Mouse (Mus musculus): ENCODE measurements around the gene Clk2.
A peak's percentile ranks its signal among the peaks of the same experiment; 100 is the strongest.
"Not testable (repeated sequence)": the region's sequence is repeated elsewhere in the genome, so short reads cannot be mapped to it uniquely, and the experiment has no call there.

Clk2 gene

DNA sequence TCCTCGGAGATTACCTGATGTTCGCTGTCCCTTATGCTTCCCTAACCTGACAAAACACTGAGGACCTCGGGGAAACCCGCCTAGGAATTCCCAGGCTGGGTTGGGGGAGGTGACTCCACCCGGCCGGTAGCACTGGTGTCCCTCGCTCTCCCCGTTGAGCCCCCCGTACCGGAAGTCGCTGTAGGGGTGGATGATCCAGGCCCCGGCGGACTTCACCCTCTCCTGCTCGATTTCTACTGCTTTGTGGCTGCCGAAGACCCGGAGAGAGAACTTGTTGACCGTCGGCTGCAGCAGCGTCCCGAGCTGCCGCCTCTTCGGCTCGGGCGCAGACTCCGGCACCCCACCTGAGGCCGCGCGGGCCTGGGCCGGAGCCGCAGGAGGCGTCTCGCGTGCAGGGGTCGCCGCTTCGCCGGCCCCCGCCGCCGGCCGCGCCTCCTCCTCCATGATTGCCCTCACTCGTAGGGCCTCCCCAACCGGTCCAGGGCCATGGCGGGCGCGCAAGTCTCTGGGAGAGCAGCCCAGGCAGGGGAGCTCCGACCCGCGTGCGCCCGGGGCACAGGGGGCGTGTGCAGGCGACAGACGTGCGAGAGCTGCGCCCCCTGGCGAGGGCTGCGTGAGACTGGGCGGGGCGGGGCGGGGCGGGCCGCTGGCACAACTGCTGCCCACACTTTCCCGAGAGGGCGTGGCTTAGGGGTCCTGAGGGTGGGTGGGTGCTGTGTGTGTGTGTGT, 4.8 kb upstream of the Clk2 start, which contains the start of gene Hcn3:
TSS of gene Hcn3 (minus strand) at position 581 of the 729 bp plus-strand sequence.
- DNase-seq (ENCODE audit: low spot score): no peak

DNA sequence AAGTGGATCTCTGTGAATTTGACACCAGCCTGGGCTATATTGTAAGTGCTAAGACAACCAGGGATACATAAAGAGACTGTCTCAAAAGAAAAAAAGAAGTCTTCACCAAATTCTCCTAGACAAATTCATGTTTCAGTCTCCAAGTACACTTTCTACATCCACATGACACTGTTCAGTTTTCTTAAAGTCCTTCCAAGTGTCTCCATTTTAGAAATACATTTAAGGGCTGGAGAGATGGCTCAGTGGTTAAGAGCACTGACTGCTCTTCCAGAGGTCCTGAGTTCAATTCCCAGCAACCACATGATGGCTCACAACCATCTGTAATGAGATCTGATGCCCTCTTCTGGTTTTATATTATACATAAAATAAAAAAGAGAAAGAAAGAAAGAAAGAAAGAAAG, 3.4 kb upstream of the Clk2 start:
- not testable (repeated sequence) for DNase-seq (ENCODE audit: low spot score)

DNA sequence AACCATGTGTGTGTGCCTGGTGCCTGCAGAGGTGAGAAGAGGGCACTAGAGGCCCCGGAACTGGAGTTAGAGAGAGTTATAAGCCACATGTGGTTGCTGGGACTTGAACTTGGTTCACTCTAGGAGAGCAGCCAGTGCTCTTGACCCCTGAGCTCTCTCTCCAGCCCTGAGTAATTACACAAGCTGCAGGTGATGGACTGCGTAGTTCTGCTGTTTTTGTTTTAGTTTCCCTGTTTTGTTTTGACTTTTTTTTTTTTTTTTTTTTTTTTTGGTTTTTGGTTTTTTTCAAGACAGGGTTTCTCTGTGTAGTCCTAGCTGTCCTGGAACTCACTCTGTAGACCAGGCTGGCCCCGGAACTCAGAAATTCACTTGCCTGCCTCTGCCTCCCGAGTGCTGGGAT, 2.8 kb upstream of the Clk2 start:
- DNase-seq (ENCODE audit: low spot score): no peak

DNA sequence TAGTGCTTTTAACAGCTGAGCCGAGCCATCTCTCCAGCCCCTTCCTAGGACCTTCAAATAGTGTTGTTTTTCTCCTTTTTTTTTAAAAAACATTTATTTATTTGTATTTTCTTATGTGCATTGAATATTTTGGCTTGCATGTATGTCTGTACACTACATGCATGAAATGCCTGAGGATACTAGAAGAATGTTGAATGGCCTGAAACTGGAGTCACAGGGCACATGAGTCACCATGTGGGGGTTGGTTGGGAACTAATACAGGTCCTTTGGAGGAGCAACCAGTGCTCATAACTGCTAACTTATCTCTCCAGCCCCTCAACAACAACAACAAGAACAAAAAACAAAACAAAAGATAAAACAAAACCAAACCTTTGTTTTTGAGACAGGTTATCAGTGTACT, 1.5 kb upstream of the Clk2 start:
- no peak for DNase-seq (ENCODE audit: low spot score)

DNA sequence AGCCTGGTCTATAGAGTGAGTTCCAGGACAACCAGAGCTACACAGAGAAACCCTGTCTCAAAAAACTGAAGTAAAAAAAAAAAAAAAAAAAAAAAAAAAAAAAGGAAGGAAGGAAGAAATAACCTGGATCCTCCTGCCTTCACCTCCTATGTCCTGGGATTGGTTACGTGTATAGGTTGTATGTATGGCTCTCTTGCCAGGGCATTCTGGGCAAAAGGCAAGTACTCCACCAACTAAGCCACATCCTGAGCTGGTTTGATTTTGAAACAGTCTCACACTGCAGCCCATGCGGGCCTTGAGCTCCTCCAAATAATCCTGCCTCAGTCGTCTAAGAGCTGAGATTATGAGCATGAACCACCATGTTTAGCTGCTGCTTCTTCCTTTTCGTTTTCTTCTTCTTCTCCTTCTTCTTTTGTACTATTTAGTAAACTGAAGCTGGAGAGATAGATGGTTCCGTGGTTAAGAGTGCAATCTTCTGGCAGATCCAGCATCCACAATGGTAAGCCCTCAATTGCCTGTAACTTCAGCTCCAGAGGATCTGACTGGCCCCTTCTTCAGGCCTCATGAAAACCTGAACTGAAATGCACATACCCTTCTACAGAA, 851 bp upstream of the Clk2 start:
- no peak for DNase-seq (ENCODE audit: low spot score)

DNA sequence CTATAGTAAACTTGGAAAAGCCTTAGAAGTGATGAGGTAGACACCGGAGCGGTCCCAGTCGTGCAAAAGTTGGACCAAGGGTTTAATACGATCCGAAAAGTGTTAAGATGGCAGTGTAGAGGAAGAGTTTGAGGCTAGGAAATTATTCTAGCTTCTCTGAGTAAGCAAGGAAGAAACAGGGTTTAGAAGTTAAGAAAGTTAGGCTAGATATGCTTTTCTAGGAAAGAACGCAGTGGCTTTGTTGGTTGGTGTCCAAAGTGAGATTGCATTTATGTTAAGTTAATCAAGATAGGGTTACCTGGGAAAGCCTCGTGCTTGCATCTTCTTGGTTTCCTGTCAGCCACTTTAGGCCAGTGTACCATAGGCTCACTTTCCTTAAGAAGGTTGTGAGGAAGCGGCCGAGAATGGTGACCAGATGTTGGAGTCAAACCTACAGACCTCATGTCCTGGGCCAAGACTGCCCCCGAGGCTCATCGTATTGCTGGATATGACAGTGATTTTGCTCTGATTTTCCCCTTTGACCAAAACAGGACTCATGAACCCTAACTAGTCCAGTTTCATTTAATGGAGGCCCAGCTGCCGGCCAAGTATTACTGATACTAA, 774 bp downstream of the Clk2 start:
- DNase-seq (ENCODE audit: low spot score): no peak

DNA sequence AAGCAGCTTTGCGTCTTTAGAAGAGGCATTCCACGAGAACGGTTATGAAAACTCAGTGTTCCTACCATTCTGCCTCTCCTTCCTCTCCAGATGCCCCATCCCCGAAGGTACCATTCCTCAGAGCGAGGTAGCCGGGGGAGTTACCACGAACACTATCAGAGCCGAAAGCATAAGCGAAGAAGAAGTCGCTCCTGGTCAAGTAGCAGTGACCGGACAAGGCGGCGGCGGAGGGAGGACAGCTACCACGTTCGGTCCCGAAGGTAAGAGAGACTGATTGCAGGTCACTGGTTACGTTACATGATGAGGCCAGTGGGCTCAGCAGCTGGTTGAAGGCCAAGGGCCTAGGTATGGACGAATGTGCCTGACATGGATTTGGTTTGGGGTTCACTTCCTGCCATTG, 2.4 kb downstream of the Clk2 start:
- DNase-seq (ENCODE audit: low spot score): no peak

DNA sequence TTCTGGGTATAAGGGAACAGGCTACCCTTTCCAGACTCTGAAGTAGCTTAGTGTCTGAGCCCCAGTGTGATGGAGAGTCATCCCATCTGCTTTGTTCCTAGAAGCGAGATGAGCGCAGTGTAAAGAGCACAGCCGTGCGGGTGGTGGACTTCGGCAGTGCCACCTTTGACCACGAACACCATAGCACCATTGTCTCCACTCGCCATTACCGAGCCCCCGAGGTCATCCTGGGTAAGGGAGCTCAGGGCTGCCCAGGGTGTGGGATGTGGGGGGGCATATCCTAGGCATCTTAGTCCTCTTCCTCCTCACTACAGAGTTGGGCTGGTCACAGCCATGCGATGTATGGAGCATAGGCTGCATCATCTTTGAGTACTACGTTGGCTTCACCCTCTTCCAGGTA, 10.2 kb downstream of the Clk2 start:
- no peak for DNase-seq (ENCODE audit: low spot score)

DNA sequence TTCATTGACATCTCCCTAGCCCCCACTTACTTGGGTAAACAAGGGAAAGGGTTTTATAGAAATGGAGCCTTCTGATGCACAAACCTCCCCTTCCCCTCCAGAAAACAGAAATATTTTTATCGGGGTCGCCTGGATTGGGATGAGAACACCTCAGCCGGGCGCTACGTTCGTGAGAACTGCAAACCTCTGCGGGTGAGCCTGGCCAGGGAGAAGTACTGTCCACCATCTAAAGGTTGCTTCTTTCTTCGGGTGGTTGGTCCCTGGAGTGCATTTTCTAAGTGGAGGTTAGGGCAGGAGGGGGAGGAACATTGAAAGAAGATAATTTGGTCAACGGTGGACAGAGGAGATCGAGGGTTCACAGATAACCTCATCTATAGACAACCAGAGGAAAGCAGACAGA, 10.9 kb downstream of the Clk2 start:
- no peak for DNase-seq (ENCODE audit: low spot score)

DNA sequence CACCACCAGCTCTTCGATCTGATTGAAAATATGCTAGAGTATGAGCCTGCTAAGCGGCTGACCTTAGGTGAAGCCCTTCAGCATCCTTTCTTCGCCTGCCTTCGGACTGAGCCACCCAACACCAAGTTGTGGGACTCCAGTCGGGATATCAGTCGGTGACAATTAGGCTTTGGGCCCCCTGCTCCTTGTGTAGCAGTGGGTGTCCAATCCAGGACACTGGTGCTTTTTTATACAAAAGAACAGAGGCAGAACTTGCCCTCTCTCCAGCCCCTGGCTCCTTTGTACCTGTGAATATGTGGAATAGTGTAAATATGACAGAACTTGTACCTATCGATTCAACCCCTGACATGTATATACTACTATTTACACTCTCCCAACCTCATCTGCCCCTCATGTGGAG, 11.8 kb downstream of the Clk2 start:
- no peak for DNase-seq (ENCODE audit: low spot score)

DNA sequence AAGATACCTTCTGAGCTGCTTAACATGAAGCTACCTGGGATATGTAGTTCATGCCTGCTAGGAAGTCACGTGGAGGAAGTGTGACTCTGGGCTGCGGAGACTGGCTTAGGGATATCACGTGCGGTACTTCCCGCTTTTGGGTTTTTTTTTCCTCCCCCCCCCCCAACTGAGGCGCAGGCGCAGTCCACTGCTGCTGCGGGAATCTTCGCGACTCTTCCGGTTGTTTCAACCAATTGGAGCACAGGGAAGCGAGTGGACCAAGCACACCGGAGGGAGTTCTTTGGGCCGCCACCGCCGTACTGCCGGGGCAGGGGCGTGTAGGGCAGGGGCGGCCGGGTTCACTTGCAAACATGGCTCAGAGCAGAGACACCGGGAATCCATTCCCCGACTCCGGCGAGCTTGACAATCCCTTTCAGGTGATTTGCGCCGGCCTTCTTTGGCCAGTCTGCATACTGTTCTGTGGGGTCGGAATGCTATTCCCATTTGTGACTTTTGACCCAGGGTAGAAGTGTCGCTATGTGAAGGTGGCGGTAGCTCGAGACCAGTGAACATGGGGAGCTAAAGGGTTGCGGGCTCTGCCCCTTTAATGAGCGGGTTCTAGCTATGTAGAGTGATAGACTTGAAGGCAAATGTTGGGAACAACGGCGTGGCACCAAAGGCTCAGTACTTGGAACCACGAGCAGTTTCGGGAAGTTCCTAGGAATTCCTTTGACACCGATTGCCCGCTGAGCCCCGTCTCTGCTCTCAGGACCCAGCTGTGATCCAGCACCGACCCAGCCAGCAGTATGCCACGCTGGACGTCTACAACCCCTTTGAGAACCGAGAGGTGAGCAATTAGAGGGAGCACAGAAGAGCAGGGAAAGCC, 12.9 kb downstream of the Clk2 start, which contains the start of gene Scamp3:
TSS of gene Scamp3 (plus strand) at position 232 of the 865 bp plus-strand sequence.
- peak; percentile 89 for DNase-seq (ENCODE audit: low spot score)

DNA sequence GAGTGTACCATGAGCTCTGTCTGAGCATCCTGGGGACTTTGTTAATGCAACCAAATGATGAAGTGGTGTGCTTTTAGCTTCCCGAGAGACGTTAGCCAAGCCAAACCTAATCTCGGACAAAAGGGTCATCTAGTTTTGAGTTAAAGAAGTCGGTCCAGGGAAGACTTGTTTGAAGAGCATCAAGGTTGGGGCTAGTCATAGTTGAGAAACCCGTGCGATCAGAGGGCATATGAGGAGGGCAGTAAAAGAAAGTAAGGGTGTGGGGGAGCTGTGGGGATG, 13.5 kb downstream of the Clk2 start:
- no peak for DNase-seq (ENCODE audit: low spot score)

DNA sequence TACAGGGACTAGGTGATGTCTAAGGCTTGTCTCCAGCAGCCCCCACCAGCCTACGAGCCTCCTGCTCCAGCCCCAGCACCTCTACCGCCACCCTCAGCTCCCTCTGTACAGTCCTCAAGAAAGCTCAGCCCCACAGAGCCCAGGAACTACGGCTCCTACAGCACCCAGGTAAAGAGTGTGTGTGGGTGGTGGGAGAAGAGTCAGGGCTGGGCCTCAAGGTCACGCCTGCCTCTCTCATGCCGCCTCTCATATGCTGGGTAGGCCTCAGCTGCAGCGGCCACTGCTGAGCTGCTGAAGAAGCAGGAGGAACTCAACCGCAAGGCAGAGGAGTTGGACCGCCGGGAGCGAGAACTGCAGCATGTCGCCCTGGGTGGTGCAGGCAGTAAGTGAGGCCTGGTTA, 14.5 kb downstream of the Clk2 start:
- no peak for DNase-seq (ENCODE audit: low spot score)

DNA sequence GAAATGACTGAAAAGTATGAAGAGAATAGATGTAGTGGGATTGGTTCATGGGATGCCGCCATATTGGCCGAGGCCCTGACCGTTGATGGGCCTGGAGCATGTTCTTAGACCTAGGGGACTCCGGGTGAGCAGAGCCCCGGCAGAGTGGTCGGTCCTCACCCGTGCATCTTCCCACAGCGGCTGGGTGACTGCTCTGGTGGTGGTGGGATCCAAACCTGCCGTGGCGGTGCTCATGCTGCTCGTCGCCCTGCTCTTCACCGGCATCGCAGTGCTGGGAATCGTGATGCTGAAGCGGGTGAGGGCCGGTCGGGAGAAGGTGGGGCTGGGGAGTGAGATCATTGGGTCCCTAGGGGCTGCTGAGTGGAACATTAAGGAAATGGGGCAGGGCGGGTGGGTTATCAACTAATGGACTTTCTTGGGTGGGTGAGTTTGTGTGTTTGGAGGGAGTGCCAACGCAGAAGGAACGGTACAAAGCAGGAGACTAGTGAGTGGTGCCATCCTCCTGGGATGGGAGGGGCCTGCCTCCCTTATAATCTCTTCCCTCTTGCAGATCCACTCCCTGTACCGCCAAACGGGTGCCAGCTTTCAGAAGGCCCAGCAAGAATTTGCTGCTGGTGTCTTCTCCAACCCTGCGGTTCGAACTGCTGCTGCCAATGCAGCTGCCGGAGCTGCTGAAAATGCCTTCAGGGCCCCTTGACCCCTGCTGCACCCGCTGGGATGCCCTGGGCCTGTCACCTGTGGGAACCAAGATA, 17.3 kb downstream of the Clk2 start:
- no peak for DNase-seq (ENCODE audit: low spot score)

DNA sequence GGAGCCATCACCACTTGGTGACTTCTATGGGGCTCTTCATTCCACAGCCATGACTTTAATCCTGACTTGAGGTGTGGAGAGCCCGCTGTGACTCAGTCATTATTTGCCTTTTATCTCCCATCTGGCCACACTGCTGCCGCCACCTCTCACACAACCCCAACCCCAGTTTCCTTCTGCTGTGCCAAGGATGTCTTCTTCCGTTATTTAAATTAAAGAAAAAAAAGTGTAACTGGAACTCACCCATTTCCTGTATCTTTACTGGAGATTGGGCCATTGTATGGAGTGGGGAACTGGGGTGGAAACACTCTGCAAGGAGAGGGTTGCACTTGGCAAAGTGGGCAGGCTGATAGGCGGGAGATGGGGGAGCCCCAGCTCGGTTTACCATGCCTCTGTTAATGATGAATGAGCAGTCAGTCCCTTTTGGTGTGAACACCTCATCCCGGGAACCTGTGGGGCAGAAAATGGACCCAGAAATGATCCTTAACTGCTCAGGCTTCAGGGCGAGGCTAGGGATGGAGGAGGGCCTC, 18.0 kb downstream of the Clk2 start:
- no peak for DNase-seq (ENCODE audit: low spot score)

DNA sequence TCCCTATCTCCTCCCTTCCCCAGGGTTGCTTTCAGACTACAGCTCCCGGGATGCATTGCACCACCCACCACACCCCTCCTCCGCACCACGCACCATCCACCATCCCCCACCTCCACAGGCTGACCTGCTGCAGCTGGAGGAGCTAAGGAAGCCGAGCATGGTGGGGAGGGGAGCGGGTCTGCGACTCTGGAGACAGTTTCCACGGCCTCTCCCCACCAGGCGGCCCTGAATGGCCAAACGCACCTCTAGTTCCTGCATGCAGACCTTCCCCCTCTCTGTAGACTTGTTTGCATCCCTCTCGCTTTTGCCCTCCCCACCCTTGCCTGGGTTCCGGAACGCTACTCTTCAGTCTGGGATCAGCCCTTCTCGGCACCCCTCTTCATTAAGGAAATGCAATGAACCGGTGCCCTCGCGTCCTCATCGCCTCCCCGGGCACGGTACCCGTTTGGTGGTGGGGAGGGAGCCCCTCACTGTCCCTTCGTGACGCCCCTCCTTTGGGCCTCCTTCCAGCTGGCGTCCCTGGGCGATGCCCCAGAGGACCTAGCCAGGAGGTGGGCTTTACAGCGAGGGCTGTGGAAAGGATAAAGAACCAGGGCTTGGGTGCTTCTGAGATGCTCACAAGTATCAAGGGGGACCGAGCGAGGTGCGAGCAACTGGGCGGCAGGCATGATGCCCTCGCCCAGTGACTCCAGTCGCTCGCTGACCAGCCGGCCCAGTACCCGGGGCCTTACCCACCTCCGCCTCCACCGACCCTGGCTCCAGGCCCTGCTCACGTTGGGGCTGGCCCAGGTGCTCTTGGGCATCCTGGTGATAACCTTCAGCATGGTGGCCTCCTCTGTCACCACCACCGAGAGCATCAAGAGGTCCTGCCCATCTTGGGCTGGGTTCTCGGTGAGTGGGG, 18.7 kb downstream of the Clk2 start, which contains the start of gene Fam189b:
TSS of gene Fam189b (plus strand) at position 86 of the 901 bp plus-strand sequence.
- DNase-seq (ENCODE audit: low spot score): peak; percentile 92

DNA sequence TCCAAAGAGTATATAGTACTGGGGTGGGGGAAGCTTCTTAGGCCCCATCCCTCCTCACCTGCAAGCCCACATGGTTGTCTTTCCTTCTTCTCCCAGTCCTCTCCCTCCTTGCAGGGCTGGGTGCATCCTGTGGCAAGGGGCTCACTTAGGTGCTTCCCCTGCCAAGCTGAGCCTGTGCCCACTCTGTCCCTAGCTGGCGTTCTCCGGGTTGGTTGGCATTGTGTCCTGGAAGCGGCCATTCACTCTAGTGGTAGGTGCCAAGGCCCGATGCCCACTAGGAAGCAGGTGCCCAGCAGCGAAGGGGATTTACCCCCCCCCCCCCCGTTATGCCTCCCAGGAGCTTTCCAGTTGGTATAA, 19.3 kb downstream of the Clk2 start:
- no peak for DNase-seq (ENCODE audit: low spot score)

DNA sequence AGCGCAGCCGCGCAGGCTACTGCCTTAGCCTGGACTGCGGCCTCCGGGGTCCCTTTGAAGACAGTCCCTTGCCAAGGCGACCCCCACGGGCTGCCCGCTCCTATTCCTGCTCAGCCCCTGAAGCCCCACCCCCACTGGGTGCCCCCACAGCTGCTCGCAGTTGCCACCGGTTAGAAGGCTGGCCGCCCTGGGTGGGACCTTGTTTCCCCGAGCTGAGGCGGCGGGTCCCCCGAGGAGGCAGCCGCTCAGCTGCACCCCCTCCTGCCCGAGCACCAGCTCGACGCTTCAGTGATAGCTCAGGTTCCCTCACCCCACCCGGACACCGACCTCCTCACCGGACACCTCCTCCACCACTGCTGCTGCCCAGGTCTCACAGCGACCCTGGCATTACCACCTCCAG, 22.6 kb downstream of the Clk2 start:
- DNase-seq (ENCODE audit: low spot score): no peak

DNA sequence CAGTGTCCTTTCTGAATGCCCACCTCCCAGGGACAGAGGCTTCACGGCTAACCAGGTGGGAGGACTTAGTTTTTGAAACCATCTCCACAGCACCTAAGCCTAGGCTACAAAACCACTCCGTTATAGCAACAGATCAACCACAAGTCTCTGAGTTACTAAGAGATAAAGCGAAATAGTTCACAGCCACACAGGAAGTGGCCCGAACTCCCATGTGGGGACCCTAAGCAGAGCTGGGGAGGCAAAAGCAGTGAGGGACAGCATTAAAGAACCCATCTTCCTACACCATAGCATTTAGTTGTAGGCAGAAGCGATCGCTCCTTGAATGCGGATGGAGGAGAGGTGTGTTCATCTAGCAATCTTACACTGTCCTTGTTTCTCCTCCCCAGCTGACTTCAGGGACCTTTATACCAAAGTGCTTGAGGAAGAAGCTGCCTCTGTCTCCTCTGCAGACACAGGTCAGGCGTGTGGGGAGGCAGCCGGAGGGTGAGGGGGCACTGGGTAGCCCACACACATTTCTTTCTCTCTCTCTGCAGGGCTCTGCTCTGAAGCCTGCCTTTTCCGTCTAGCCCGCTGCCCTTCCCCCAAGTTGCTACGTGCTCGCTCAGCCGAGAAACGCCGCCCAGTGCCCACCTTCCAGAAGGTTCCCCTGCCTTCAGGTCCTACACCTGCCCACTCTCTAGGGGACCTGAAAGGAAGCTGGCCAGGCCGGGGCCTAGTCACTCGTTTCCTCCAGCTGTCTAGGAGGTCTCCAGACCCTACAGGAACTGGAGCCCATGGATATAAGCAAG, 23.3 kb downstream of the Clk2 start:
- no peak for DNase-seq (ENCODE audit: low spot score)

DNA sequence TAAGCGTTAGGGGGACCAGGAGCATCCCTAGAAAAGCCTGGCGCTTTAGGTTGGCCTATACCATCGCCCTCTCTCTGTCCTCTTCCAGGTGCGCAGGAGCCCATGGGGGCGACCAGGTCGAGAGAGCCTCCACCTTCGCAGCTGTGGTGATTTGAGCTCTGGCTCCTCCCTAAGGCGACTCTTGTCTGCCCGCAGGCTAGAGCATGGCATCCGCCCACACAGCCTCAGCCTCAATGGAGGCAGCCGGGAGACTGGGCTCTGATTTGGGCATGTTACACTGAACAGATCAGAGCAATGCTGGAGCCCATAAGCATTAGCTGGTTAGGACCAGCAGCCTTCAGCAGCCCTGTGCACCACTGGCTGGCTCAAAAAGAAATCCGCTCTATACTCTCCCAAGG, 23.9 kb downstream of the Clk2 start:
- no peak for DNase-seq (ENCODE audit: low spot score)

All from left cerebral cortex, adult 11 months (tissue).